ENCODE assay signal across 9 mouse cellular contexts in genomic region chr17:13657656-13658292, GRCm38 (mm10).
DNase-seq lines count a peak whose midpoint lies in the region; ATAC-seq and TF ChIP-seq lines count a peak whose summit lies in the region.
"Had no signal": no experiment of that assay in that cellular context is flagged by ENCODE, and none has a peak within 500 bp of the region (broad histone marks: within the 10 kb centered on the region; RNA-seq: fewer than 3 reads in every experiment).

No protein-coding gene starts in this region.

- H3K4me3 ChIP-seq in lung, postnatal 0 days (ENCODE audit: low read depth, low read length) = no peak overlapping the region
- H3K4me3 ChIP-seq in embryonic facial prominence, embryonic 10.5 days = no peak overlapping the region
- no peak overlapping the region for H3K4me3 ChIP-seq in neural tube, embryonic 13.5 days

- DNase-seq in lung, postnatal 0 days (ENCODE audit: low spot score) = no peak
- DNase-seq in lung, postnatal 36 days = no peak
- no peak for DNase-seq in embryonic facial prominence, embryonic 10.5 days (ENCODE audit: low spot score)
- peak; percentile 49 to 67 for DNase-seq in heart, postnatal 14 days
- no peak for DNase-seq in left cerebral cortex, adult 9 months (ENCODE audit: low spot score in 2 of 2)
- no peak for DNase-seq in B cell, adult 2 months
- DNase-seq in thymus, postnatal 14 days = no peak
- DNase-seq: thymus, postnatal 36 days had no signal

- H3K9me3 ChIP-seq in lung, postnatal 0 days (ENCODE audit: low read length) = no peaks in the 10 kb centered on the region
- no peaks in the 10 kb centered on the region for H3K9me3 ChIP-seq in embryonic facial prominence, embryonic 10.5 days
- H3K9me3 ChIP-seq in neural tube, embryonic 13.5 days = no peaks in the 10 kb centered on the region

- intact Hi-C loops in heart, postnatal 14 days (cut with DNase I) = no loop called here

- no peaks in the 10 kb centered on the region; the same call in 1 of the 2 replicates for H3K4me1 ChIP-seq in lung, postnatal 0 days (ENCODE audit: insufficient read depth, low read depth, low read length)
- H3K4me1 ChIP-seq in embryonic facial prominence, embryonic 10.5 days = peaks cover 44% of the 10 kb centered on the region
- peaks cover 50% of the 10 kb centered on the region for H3K4me1 ChIP-seq in neural tube, embryonic 13.5 days (replicated peaks)

- H3K9ac ChIP-seq in lung, postnatal 0 days (replicated peaks; ENCODE audit: low read depth) = no peak overlapping the region
- H3K9ac ChIP-seq in neural tube, embryonic 13.5 days = peak overlapping the region; percentile 27; the same call in 1 of the 2 replicates

- no peaks in the 10 kb centered on the region for H3K36me3 ChIP-seq in lung, postnatal 0 days (ENCODE audit: insufficient read depth, low read length)
- no peaks in the 10 kb centered on the region for H3K36me3 ChIP-seq in embryonic facial prominence, embryonic 10.5 days (replicated peaks)
- H3K36me3 ChIP-seq in neural tube, embryonic 13.5 days = no peaks in the 10 kb centered on the region

- 60% methylated on average over 9 of the region's 9 CpGs for WGBS in lung, postnatal 0 days
- 34% methylated on average over 9 of the region's 9 CpGs for WGBS in embryonic facial prominence, embryonic 10.5 days
- WGBS in neural tube, embryonic 13.5 days = 27% methylated on average over 9 of the region's 9 CpGs

- TF ChIP-seq EP300 in lung, postnatal 0 days (IDR thresholded peaks at IDR 0.05) = no peak

- peak overlapping the region; percentile 68; the same call in 1 of the 2 replicates for H3K27ac ChIP-seq in lung, postnatal 0 days (ENCODE audit: low read length)
- peak overlapping the region; percentile 52 for H3K27ac ChIP-seq in embryonic facial prominence, embryonic 10.5 days (replicated peaks)
- peak overlapping the region; percentile 83 for H3K27ac ChIP-seq in neural tube, embryonic 13.5 days (replicated peaks)

- TF ChIP-seq CTCF in lung, postnatal 0 days (IDR thresholded peaks at IDR 0.05) = no peak

- ATAC-seq in lung, postnatal 0 days = no peak
- ATAC-seq in neural tube, embryonic 13.5 days (ENCODE audit: low read depth) = peak; percentile 77

- H3K27me3 ChIP-seq in lung, postnatal 0 days (replicated peaks; ENCODE audit: insufficient read depth, low read length) = no peaks in the 10 kb centered on the region
- H3K27me3 ChIP-seq in embryonic facial prominence, embryonic 10.5 days (replicated peaks; ENCODE audit: low read depth, poor library complexity, severe bottlenecking) = 0 out of 2 replicates have a peak, but pooled peaks cover 6% of the 10 kb centered on the region
- H3K27me3 ChIP-seq in neural tube, embryonic 13.5 days = no peaks in the 10 kb centered on the region

- no peak overlapping the region for H3K4me2 ChIP-seq in lung, postnatal 0 days (replicated peaks; ENCODE audit: low read depth, low read length)
- H3K4me2 ChIP-seq in neural tube, embryonic 13.5 days = no peak overlapping the region

Comparison
In these comparisons a context has a peak if more than half of its experiments do, and no peak if none do; other contexts are left out.
1. DNase-seq: peak in heart, postnatal 14 days (2 of 2); none in lung, postnatal 0 days (single experiment), lung, postnatal 36 days (single experiment), embryonic facial prominence, embryonic 10.5 days (single experiment), left cerebral cortex, adult 9 months (0 of 2), B cell, adult 2 months (0 of 2) and thymus, postnatal 14 days (single experiment).
2. Peak in every context shown above with its lines, with median percentiles within 50 percentile points of each other: H3K27ac ChIP-seq.